Mouse (Mus musculus): ENCODE measurements around the gene Defb36.

DNA sequence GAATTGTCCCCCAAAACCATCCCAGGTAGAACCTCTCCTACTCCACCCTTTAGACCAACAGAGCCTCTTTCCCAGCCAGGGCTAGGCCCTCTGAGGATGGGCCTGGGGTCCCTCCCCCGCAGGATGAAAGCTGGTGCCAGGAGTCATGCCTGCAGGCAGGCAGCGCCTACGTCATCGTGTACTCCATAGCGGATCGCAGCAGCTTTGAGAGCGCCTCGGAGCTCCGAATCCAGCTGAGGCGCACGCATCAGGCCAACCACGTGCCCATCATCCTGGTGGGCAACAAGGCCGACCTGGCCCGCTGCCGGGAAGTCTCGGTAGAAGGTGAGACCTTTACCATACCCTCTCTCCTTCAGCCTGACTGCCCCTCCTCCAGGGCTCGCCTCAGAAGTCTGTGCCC, 29.2 kb downstream of the Defb36 start:
- TF ChIP-seq CTCF (IDR thresholded peaks at IDR 0.05; ENCODE audit: low read depth) (no peak), EP300 (IDR thresholded peaks at IDR 0.05; ENCODE audit: low read depth) (no peak)
